Mouse (Mus musculus) cerebellum, adult 2 months (tissue): ENCODE measurements around the gene Dph5.

Experiments
- CTCF ChIP-seq: fragments of 200-500 bp; IDR thresholded peaks from 2 replicates; pipeline ENCODE4 v1.5.1; 2011; ENCODE audit warnings: low read depth, mild to moderate bottlenecking, control low read depth, low read length, moderate library complexity, borderline replicate concordance; ENCODE audit not compliant: insufficient read depth
- POLR2A ChIP-seq: fragments of 200-500 bp; IDR thresholded peaks from 2 replicates; pipeline ENCODE4 v1.6.1; 2011; ENCODE audit warnings: low read length, control low read depth, borderline replicate concordance; ENCODE audit not compliant: insufficient read depth

GRCm38 (mm10) chr3:115971045-115971785 lies 83.6 kb downstream of the Dph5 start:
- TF ChIP-seq CTCF = no peak
- TF ChIP-seq POLR2A = no peak
